Mouse (Mus musculus): ENCODE data around the gene Atxn1. TPM values are rescaled to one million over a fixed set of nuclear protein-coding genes. Genes with fewer than 3 reads are reported as not detected.

The Atxn1 gene
- polyA plus RNA-seq, 1 experiment from 2014 or later, result 7.4 TPM

DNA sequence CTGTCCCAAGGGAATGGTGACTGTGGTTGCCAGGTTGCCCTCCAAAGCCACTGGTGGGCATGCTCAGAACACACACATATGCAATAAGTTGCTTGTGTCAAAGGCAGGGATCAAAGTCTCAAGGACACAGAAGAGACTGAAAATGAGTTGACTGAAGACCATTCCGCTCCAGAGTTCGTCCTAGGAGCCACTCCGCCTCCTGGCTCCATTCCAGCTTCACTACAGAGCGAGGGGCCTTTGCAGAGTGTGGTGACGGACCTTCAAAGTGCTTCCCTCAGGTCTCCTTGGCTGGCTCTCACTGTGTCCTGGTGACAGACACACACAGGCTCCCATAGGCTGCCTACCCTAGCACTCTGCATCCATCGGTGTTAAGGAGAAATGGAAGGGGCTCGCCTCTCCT, 411.1 kb downstream of the Atxn1 start:
- WGBS, result 22% methylated on average over 7 of the region's 7 CpGs
- H3K27me3 ChIP-seq (ENCODE audit: control insufficient read depth, insufficient read depth, low read length), result no peaks in the 10 kb centered on the region
- H3K4me3 ChIP-seq (ENCODE audit: control insufficient read depth in 1 of 2, insufficient read depth in 1 of 2, low read depth in 1 of 2, low read length in 2 of 2), result no peak overlapping the region

DNA sequence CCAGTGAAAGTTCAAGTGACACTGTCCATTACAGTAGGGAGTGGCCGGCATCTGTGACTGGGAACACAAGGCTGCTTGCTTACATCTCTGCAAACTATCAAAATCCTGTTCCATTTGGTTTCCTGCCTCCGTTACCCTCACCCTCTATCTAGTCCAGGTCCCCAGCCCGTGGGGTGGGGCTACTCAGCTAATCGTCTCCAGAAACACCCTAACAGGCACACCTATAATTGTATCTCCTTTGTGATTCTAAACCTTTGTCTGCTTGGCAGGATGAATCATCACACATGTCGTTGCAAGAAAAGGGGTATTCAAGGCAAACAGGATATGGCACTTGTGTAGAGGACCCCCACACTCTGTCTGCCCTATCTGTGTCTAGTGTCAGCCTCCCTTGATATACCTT, 417.3 kb downstream of the Atxn1 start:
- Histone ChIP-seq H3K4me3 (ENCODE audit: control insufficient read depth in 1 of 2, insufficient read depth in 1 of 2, low read depth in 1 of 2, low read length in 2 of 2) (no peak overlapping the region), H3K4me2 (ENCODE audit: low read length) (no peak overlapping the region), H3K36me3 (ENCODE audit: control insufficient read depth, insufficient read depth, low read length) (peaks cover 74% of the 10 kb centered on the region), H3K9me3 (ENCODE audit: control insufficient read depth, low read length) (no peaks in the 10 kb centered on the region), H3K9ac (ENCODE audit: low read length) (no peak overlapping the region), H3K27ac (replicated peaks in 1 of 2; ENCODE audit: control insufficient read depth in 1 of 2, insufficient read depth in 1 of 2, low read depth in 2 of 2, low read length in 2 of 2) (no peak overlapping the region), H3K4me1 (ENCODE audit: control insufficient read depth in 2 of 2, insufficient read depth in 2 of 2, low read length in 2 of 2) (peaks cover 16 to 35% of the 10 kb centered on the region in 2 experiments), H3K27me3 (ENCODE audit: control insufficient read depth, insufficient read depth, low read length) (no peaks in the 10 kb centered on the region)
- no peak for ATAC-seq (ENCODE audit: insufficient number of reproducible peaks, insufficient read depth, low FRiP score, low read depth)
- WGBS, result 77% methylated on average over 5 of the region's 5 CpGs

More for the DNA sequence above, 411.1 kb downstream of the Atxn1 start:
- Histone ChIP-seq H3K4me2 (ENCODE audit: low read length) (peak overlapping the region; percentile 30), H3K9ac (ENCODE audit: low read length) (peak overlapping the region; percentile 30), H3K9me3 (ENCODE audit: control insufficient read depth, low read length) (no peaks in the 10 kb centered on the region), H3K36me3 (ENCODE audit: control insufficient read depth, insufficient read depth, low read length) (peaks cover 23% of the 10 kb centered on the region), H3K4me1 (ENCODE audit: control insufficient read depth in 2 of 2, insufficient read depth in 2 of 2, low read length in 2 of 2) (peaks cover 13 to 25% of the 10 kb centered on the region in 2 experiments), H3K27ac (replicated peaks in 1 of 2; ENCODE audit: control insufficient read depth in 1 of 2, insufficient read depth in 1 of 2, low read depth in 2 of 2, low read length in 2 of 2) (peak overlapping the region; percentile 80)
- ATAC-seq (ENCODE audit: insufficient number of reproducible peaks, insufficient read depth, low FRiP score, low read depth), result peak; percentile 57; the same call in 1 of the 2 replicates

DNA sequence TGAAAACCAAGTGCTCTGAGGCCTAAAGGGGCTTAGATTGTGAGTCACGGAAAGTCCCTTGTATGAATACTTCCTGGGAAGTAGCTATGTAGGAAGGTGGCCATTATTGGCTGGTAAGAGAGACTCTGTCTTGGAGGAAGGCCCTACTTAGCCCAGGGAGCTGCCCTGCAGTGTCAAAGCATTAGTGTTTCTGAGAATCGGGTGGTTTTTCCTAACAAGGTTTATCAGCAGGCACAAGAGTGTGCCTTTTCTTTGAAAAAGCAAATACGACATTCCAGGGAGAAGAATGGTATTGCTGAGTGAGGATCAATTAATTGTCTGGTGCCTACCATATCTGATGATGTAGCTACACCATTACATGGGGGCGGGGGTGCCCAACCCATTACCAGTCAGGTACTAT, 417.9 kb downstream of the Atxn1 start:
- Histone ChIP-seq H3K9ac (ENCODE audit: low read length) (no peak overlapping the region), H3K9me3 (ENCODE audit: control insufficient read depth, low read length) (no peaks in the 10 kb centered on the region), H3K27me3 (ENCODE audit: control insufficient read depth, insufficient read depth, low read length) (no peaks in the 10 kb centered on the region), H3K4me1 (ENCODE audit: control insufficient read depth in 2 of 2, insufficient read depth in 2 of 2, low read length in 2 of 2) (peaks cover 16 to 35% of the 10 kb centered on the region in 2 experiments), H3K27ac (replicated peaks in 1 of 2; ENCODE audit: control insufficient read depth in 1 of 2, insufficient read depth in 1 of 2, low read depth in 2 of 2, low read length in 2 of 2) (peak overlapping the region in 1 of 2 experiments; percentile 41; a peak in 1 of 4 replicates), H3K4me3 (ENCODE audit: control insufficient read depth in 1 of 2, insufficient read depth in 1 of 2, low read depth in 1 of 2, low read length in 2 of 2) (no peak overlapping the region), H3K36me3 (ENCODE audit: control insufficient read depth, insufficient read depth, low read length) (peaks cover 80% of the 10 kb centered on the region), H3K4me2 (ENCODE audit: low read length) (no peak overlapping the region)
- 84% methylated on average over 4 of the region's 4 CpGs for WGBS
- ATAC-seq (ENCODE audit: insufficient number of reproducible peaks, insufficient read depth, low FRiP score, low read depth), result no peak

DNA sequence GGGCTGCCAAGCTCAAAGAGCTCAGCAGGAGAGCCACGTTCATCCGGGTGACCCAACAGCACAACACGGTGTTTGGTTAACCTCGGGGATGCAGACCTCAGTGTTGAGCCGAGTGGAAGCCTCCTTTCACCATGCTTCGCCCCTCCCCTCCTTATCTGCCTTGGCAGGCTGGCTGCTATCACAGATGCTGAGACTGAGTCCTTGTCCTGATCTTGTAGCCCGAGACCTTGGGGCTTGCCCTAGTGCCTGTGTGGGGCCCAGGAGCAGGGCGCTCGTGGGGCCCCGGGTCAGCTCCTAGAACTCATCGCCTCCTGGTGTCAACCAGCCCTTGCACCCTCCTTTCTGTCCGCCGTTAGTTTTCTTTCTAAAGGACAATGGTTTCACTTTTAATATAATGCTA, 418.8 kb downstream of the Atxn1 start:
- Histone ChIP-seq H3K9me3 (ENCODE audit: control insufficient read depth, low read length) (no peaks in the 10 kb centered on the region), H3K27ac (replicated peaks in 1 of 2; ENCODE audit: control insufficient read depth in 1 of 2, insufficient read depth in 1 of 2, low read depth in 2 of 2, low read length in 2 of 2) (peak overlapping the region in 1 of 2 experiments; percentile 41; a peak in 2 of 4 replicates), H3K4me3 (ENCODE audit: control insufficient read depth in 1 of 2, insufficient read depth in 1 of 2, low read depth in 1 of 2, low read length in 2 of 2) (no peak overlapping the region), H3K4me2 (ENCODE audit: low read length) (0 out of 2 replicates have a peak overlapping the region, but pooled peaks have one; percentile 2), H3K36me3 (ENCODE audit: control insufficient read depth, insufficient read depth, low read length) (peaks cover 89% of the 10 kb centered on the region), H3K27me3 (ENCODE audit: control insufficient read depth, insufficient read depth, low read length) (no peaks in the 10 kb centered on the region), H3K4me1 (ENCODE audit: control insufficient read depth in 2 of 2, insufficient read depth in 2 of 2, low read length in 2 of 2) (peaks cover 16 to 35% of the 10 kb centered on the region in 2 experiments), H3K9ac (ENCODE audit: low read length) (peak overlapping the region; percentile 25; the same call in 1 of the 2 replicates)
- 31% methylated on average over 13 of the region's 13 CpGs for WGBS
- ATAC-seq (ENCODE audit: insufficient number of reproducible peaks, insufficient read depth, low FRiP score, low read depth), result no peak

DNA sequence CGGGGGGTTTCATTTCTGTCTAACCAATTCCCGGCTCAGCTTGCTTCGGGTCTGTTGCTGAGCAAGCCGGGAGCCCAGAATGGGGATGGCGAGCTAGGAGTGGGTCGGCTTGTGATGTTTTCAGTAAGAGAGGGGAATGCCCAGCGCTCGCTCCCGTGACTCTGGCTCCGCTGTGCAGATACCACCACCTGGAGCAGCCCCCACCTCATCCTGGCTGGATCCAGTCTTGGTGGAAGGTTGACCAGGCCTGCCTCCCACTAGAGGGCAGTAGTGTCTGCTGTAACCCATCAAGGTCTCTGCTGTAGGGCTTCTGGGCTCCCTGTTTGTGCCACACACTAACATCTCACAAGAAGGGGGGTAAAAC, 425.6 kb downstream of the Atxn1 start:
- Histone ChIP-seq H3K4me2 (ENCODE audit: low read length) (peak overlapping the region; percentile 64), H3K4me3 (ENCODE audit: control insufficient read depth in 1 of 2, insufficient read depth in 1 of 2, low read depth in 1 of 2, low read length in 2 of 2) (peak overlapping the region; percentile 30 to 32; a peak in 3 of 4 replicates), H3K36me3 (ENCODE audit: control insufficient read depth, insufficient read depth, low read length) (peaks cover 61% of the 10 kb centered on the region), H3K27me3 (ENCODE audit: control insufficient read depth, insufficient read depth, low read length) (no peaks in the 10 kb centered on the region), H3K9ac (ENCODE audit: low read length) (peak overlapping the region; percentile 65), H3K4me1 (ENCODE audit: control insufficient read depth in 2 of 2, insufficient read depth in 2 of 2, low read length in 2 of 2) (peaks cover 34 to 54% of the 10 kb centered on the region in 2 experiments), H3K9me3 (ENCODE audit: control insufficient read depth, low read length) (no peaks in the 10 kb centered on the region), H3K27ac (replicated peaks in 1 of 2; ENCODE audit: control insufficient read depth in 1 of 2, insufficient read depth in 1 of 2, low read depth in 2 of 2, low read length in 2 of 2) (peak overlapping the region; percentile 71)
- WGBS, result 6% methylated on average over 10 of the region's 10 CpGs
- ATAC-seq (ENCODE audit: insufficient number of reproducible peaks, insufficient read depth, low FRiP score, low read depth), result peak; percentile 62; the same call in 1 of the 2 replicates

DNA sequence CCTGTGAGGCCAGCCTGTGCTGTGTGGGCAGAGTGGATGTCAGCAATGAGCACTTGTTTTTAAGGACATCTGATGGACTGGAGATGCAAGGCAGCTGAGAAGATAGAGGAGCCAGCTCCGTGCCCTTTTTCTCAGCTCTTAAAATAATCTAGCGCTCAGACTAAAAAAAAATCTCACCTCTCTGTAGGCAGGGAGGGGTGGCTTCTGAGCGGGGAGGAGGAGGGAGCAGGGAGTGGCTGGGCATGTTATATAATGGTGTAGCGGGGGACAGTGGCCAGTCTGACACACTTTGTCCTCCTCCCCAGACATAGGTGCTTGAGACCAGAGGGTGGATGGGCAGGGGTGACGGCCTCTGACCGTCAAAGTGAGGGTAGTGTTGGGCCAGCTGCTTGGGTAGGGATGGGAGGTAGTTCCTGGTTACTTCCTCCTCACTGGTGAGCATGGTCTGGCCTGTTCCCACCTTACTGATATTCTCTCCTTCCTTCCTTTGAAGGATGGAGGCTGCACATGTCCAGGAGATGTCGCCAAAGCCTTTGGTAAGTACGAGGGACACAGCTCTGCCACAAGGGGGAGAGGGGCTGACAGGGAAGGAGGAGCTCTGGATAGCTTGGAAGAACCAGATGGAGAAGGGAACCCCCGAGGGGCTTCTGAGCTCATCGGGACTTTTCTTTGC, 426.1 kb downstream of the Atxn1 start:
- no peaks in the 10 kb centered on the region for H3K9me3 ChIP-seq (ENCODE audit: control insufficient read depth, low read length)
- 13% methylated on average over 10 of the region's 10 CpGs for WGBS
- H3K27me3 ChIP-seq (ENCODE audit: control insufficient read depth, insufficient read depth, low read length), result no peaks in the 10 kb centered on the region
- ATAC-seq (ENCODE audit: insufficient number of reproducible peaks, insufficient read depth, low FRiP score, low read depth), result peak; percentile 65
- peaks cover 36 to 56% of the 10 kb centered on the region in 2 experiments for H3K4me1 ChIP-seq (ENCODE audit: control insufficient read depth in 2 of 2, insufficient read depth in 2 of 2, low read length in 2 of 2)
- H3K36me3 ChIP-seq (ENCODE audit: control insufficient read depth, insufficient read depth, low read length), result peaks cover 59% of the 10 kb centered on the region
- H3K27ac ChIP-seq (replicated peaks in 1 of 2; ENCODE audit: control insufficient read depth in 1 of 2, insufficient read depth in 1 of 2, low read depth in 2 of 2, low read length in 2 of 2), result peak overlapping the region; percentile 71
- H3K4me2 ChIP-seq (ENCODE audit: low read length), result peak overlapping the region; percentile 64
- H3K4me3 ChIP-seq (ENCODE audit: control insufficient read depth in 1 of 2, insufficient read depth in 1 of 2, low read depth in 1 of 2, low read length in 2 of 2), result peak overlapping the region; percentile 30 to 32; a peak in 3 of 4 replicates
- peak overlapping the region; percentile 65 for H3K9ac ChIP-seq (ENCODE audit: low read length)

DNA sequence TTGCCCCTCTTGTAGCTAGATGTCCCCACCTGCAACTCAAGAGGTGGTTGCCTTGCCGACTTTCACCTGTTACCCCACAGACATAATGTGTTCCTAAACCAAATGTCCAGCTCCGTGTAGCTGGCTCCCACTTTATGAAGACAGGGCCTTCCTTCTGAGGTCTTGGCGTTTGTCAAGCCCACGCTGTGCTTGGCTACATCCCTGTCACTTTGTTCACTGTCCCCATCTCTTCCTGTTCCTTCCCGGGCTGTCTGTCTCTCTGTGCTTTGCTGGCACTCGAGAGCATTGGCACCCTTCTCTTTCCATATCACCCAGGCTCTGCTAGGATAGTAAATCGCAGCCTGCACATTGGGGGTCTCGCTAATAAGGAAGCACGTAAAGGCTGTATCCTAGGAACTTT, 426.7 kb downstream of the Atxn1 start:
- Histone ChIP-seq H3K4me2 (ENCODE audit: low read length) (no peak overlapping the region; the same call in 1 of the 2 replicates), H3K9ac (ENCODE audit: low read length) (0 out of 2 replicates have a peak overlapping the region, but pooled peaks have one; percentile 4), H3K9me3 (ENCODE audit: control insufficient read depth, low read length) (no peaks in the 10 kb centered on the region), H3K36me3 (ENCODE audit: control insufficient read depth, insufficient read depth, low read length) (peaks cover 58% of the 10 kb centered on the region), H3K27me3 (ENCODE audit: control insufficient read depth, insufficient read depth, low read length) (no peaks in the 10 kb centered on the region), H3K4me3 (ENCODE audit: control insufficient read depth in 1 of 2, insufficient read depth in 1 of 2, low read depth in 1 of 2, low read length in 2 of 2) (no peak overlapping the region), H3K27ac (replicated peaks in 1 of 2; ENCODE audit: control insufficient read depth in 1 of 2, insufficient read depth in 1 of 2, low read depth in 2 of 2, low read length in 2 of 2) (peak overlapping the region; percentile 71), H3K4me1 (ENCODE audit: control insufficient read depth in 2 of 2, insufficient read depth in 2 of 2, low read length in 2 of 2) (peaks cover 36 to 56% of the 10 kb centered on the region in 2 experiments)
- no peak for ATAC-seq (ENCODE audit: insufficient number of reproducible peaks, insufficient read depth, low FRiP score, low read depth)
- WGBS, result 41% methylated on average over 9 of the region's 9 CpGs
